Mouse (Mus musculus) lung, adult 2 months (tissue): ENCODE data around the gene Gm20388. TPM values are rescaled to one million over a fixed set of nuclear protein-coding genes. Genes with fewer than 3 reads are reported as not detected.
A peak's percentile ranks its signal among the peaks of the same experiment; 100 is the strongest.

ENCODE experiments used
- DNase-seq: peaks from one replicate; pipeline ENCODE4 v3.0.0; 2022
- H3K4me1 ChIP-seq: fragments of 200-500 bp; 2 replicates; pipeline ENCODE4 v1.6.1; 2011; ENCODE audit warnings: low read length; ENCODE audit not compliant: control insufficient read depth, insufficient read depth
- H3K4me3 ChIP-seq: fragments of 200-500 bp; replicated peaks from 2 replicates; pipeline ENCODE3; 2011; ENCODE audit warnings: low read depth, mild to moderate bottlenecking, control low read depth, low read length; ENCODE audit errors: extremely low read depth
- CTCF ChIP-seq: fragments of 200-500 bp; IDR thresholded peaks from 2 replicates; pipeline ENCODE4 v1.5.1; 2011; ENCODE audit warnings: mild to moderate bottlenecking, low read length, control low read depth; ENCODE audit not compliant: insufficient read depth
- POLR2A ChIP-seq: fragments of 200-500 bp; IDR thresholded peaks from 2 replicates; pipeline ENCODE4 v1.6.1; 2011; ENCODE audit warnings: low read depth, mild to moderate bottlenecking, control low read depth, low read length, borderline replicate concordance; ENCODE audit errors: extremely low read depth
- WGBS: fragments of 180-500 bp; shearing (Covaris S2); methylation state at CpG from one replicate; pipeline ENCODE4 v1.1.7; 2018; 5-methylcytosine and 5-hydroxymethylcytosine counted together
- polyA plus RNA-seq: library from polyadenylated mRNA; depleted of rRNA; stranded (reverse); fragments of >200 nt; gene quantifications from 2 replicates; pipeline ENCODE4 v1.2.3, GENCODE M21; 2012

Gene Gm20388
- polyA plus RNA-seq, 1 experiment: 67.8 TPM

DNA sequence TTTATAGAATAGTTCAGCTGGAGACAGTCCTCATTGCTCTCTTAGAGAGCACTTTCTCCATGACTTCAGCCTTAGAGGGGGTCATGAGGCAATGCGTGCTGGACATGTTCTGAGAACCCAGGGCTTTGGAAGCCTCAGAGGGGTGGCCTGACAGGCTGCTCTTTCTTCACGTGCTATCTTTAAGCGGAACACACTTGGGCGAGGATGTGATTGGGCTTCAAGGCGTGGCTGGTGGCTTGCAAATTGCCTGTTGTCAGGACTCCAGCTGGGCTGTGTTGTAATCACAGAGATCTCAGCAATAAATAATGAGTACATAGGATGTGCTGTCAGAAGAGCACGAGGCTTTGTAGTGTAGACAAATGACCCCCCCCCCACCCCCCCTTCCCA, 2200.2 kb downstream of the Gm20388 start:
- TF ChIP-seq POLR2A (no peak), CTCF (no peak)
- Histone ChIP-seq H3K4me3 (no peak overlapping the region), H3K4me1 (no peaks in the 10 kb centered on the region)
- WGBS: 24% methylated on average over 6 of the region's 6 CpGs
- peak; percentile 31 for DNase-seq

DNA sequence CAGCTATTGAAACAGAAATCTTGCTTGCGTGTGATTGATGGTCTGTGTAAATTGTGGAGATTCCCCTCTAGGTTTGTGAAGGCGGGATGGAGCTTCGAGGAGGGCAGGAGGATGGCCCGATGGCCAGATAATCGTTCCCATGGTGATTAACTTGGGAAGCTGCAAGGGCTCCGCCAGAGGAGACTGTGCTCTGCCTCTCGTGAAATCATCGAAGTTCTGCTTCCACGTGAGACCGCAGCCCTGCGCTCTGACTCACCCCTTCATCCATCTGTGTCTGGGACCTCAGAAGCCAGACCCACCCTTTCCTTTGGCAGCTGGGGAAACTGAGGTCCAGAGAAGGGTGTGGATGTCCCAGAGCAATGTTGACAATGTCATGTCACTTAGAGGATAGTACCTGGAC, 2201.1 kb downstream of the Gm20388 start:
- 35% methylated on average over 11 of the region's 11 CpGs for WGBS
- no peak for DNase-seq
- Histone ChIP-seq H3K4me1 (no peaks in the 10 kb centered on the region), H3K4me3 (no peak overlapping the region)
- TF ChIP-seq POLR2A (no peak), CTCF (no peak)

DNA sequence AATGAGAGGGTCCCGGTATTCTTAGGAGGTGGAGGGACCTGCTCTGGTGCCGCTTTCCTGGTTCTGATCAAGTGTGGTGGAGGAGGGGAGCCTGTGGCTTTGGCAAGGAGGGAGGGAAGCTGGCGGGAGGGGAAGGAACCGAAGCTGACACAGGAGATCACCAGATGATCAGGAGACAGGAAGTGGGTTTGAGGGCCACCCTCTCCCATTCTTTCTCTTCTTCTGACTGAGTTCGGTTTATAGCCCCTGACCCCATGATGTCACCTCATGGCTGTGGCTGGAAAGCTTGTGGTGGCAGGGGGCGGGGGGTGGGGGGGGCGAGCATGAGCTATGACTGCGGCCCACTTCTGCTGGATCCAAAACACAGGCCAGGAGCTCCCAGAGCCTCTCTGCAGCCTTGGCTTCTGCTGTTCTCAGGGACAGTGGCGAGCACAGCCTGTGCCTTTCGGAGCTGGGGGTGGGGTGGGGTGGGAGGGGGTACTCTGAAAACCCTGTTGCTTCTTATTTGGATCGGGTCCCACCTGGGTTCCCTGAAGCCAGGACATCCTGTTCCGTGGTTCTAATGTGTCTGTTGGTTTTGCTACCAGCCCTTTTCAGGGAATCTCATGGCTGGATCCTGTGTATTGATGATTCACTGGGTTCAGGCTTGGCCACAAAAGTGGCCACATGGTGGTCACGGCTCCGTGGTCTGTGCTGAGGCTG, 2201.8 kb downstream of the Gm20388 start:
- no peak for DNase-seq
- 40% methylated on average over 14 of the region's 14 CpGs for WGBS
- Histone ChIP-seq H3K4me1 (no peaks in the 10 kb centered on the region), H3K4me3 (no peak overlapping the region)
- TF ChIP-seq POLR2A (no peak), CTCF (no peak)

DNA sequence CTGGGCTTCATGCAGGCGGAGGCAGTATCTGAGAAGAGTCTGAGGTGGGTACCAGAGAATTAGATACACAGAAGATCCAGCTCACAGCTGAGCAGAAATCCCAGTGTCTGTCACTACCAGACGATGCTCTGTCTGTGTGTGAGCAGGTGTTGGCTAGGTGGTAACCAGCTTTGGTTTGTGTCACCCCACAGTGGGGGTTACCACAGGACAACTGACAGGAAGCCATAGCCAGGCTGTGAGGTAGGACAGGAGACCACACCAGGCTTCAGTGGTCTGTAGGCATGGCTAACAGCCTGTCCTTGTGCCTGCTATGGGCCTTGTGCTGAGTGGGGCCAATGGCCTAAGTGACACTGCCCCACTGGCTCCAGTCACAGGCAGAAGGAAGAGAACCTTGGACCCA, 2204.2 kb downstream of the Gm20388 start:
- 84% methylated on average over 2 of the region's 2 CpGs for WGBS
- TF ChIP-seq POLR2A (no peak), CTCF (no peak)

DNA sequence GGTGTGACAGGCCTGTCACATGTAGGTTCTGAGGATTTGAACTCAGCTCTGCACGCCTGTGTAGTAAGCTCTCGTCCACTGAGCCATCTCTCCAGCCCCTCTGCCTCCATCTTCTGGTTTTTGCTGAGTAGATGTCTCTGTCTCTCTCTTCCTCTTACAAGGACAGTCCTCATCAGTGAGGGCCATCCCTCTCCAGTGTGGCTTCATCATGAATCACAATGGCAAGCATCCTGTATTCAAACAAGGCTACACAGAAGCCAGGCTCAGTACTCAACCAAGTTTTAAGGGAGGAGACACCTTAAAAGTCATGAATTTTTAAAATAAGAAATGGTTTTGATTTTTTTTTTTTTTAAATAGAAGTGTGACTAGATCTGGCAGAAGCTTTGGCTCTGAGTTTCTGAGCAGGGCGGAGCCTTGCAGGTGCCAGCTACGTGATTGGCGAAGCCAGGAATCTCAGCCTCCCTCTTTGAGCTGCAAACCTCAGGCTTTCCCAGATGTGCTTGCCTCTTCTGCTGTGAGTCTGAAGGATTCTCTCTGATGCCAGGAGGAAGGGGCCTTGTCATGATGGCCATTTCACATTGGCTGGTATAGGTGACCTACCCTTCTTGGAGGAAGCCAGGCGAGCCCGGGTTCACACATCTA, 2206.2 kb downstream of the Gm20388 start:
- Histone ChIP-seq H3K4me3 (no peak overlapping the region), H3K4me1 (no peaks in the 10 kb centered on the region)
- 91% methylated on average over 7 of the region's 7 CpGs for WGBS
- DNase-seq: no peak
- TF ChIP-seq CTCF: no peak
- no peak for TF ChIP-seq POLR2A

More for the DNA sequence above, 2204.2 kb downstream of the Gm20388 start:
- no peak for DNase-seq
- no peaks in the 10 kb centered on the region for H3K4me1 ChIP-seq
- H3K4me3 ChIP-seq: no peak overlapping the region

DNA sequence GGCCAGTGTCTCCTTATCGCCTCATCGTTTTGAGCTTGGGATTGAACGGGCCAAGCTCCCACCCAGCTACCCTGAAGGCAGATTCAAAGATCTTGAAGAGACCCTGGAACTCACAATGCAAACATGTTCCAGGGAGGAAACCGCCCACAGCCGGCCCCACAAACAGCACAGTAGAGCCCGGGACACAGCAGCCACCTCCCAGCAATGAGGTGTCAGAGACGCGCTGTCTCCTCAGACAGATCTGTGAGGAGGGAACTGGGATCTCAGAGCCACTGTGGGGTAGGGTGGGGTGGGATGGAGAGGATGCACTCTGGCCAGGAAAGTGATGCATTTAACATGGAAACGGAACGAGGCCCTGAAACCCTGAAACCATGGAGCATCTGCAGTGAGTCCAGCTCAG, 2207.5 kb downstream of the Gm20388 start:
- Histone ChIP-seq H3K4me3 (no peak overlapping the region), H3K4me1 (no peaks in the 10 kb centered on the region)
- no peak for DNase-seq
- TF ChIP-seq CTCF: no peak
- TF ChIP-seq POLR2A: no peak
- 40% methylated on average over 10 of the region's 10 CpGs for WGBS

DNA sequence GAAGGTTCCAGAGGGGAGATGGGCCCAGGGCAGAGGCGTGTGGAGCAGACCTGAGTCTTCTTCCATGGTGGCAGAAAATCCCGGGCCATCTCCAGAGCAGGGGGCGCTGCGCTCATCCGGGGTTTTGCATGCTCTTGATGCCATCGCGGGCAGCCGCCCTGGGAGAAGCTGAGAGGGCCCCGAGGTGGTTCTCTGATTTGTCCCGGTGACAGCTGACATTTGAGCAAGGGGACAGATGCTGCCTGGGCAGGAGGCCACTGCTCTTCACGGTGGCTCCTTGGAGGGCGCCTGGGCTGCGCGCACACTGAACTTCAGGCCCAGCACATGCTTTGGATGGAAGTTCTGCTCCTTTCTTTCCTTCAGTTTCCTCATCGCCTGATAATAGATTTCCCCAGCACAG, 2207.9 kb downstream of the Gm20388 start:
- Histone ChIP-seq H3K4me3 (no peak overlapping the region), H3K4me1 (no peaks in the 10 kb centered on the region)
- whole genome bisulfite sequencing: 67% methylated on average over 15 of the region's 15 CpGs
- no peak for DNase-seq
- TF ChIP-seq POLR2A: no peak
- TF ChIP-seq CTCF: no peak

DNA sequence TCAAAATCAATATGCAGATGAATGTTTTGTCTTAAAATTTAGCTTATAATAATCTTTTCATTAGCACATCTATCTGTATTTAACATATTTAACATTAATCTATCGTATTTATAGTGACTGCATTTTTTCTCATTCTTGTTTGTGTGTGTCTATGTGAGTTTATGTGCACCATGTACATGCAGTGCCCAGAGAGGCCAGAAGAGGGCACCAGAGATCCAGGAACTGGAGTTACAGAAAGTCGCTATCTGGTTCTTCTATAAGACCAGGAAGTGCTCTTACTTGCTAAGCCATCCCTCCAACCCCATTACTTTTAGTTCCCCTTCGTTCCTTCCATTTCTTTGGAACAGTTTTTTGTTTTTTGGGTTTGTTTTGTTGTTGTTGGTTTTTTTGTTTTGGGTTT, 2213.7 kb downstream of the Gm20388 start:
- no peak overlapping the region for H3K4me3 ChIP-seq
- no peak for TF ChIP-seq CTCF
- no peak for TF ChIP-seq POLR2A

DNA sequence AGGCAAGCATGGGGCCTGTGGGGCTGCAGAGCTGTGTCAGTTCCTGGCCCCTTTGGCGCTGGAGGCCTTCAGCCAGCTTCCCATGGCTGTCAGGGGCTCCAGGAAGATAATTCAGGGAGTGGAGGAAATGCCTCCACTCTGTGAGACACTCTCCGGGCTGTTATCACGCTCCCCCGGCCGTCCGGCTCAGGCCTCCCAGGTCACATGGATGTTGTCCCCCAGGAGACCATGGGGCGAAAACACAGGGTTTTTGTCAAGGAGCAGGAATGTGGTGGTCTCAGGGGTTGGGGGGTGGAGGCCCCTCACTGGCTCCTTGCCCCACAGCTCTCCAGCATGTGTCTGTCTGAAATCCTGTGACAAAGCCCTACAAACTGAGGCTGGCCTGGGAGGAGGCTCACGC, 2216.0 kb downstream of the Gm20388 start:
- 49% methylated on average over 8 of the region's 8 CpGs for WGBS
- Histone ChIP-seq H3K4me1 (no peaks in the 10 kb centered on the region), H3K4me3 (no peak overlapping the region)
- no peak for TF ChIP-seq CTCF
- TF ChIP-seq POLR2A: no peak
- DNase-seq: no peak

More for the DNA sequence above, 2213.7 kb downstream of the Gm20388 start:
- 92% methylated on average over 3 of the region's 3 CpGs for WGBS
- no peaks in the 10 kb centered on the region for H3K4me1 ChIP-seq
- no peak for DNase-seq

DNA sequence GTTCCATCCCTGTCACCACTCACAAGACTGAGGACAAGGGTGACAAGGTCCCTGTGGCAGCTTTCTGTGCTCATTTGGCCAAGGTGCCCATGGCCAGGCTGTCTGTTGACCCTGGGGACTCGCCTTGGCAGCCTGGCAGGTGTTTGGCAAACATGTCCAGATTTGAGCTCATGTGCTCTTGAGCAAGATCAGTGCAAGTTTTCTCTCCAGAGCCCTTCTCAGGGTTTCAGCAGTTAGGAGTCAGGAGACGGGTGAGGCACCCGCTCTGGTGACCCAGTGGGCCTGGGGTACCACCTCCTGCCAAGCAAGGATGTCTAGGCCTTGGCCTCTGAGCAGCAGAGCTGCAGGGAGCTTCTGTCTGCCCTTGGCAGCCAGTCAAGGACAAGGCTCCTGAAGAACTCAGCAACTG, 2223.5 kb downstream of the Gm20388 start:
- no peak for DNase-seq
- Histone ChIP-seq H3K4me3 (no peak overlapping the region), H3K4me1 (no peaks in the 10 kb centered on the region)
- TF ChIP-seq CTCF: no peak
- no peak for TF ChIP-seq POLR2A
- WGBS: 59% methylated on average over 3 of the region's 3 CpGs
